In the genomic region with DNA sequence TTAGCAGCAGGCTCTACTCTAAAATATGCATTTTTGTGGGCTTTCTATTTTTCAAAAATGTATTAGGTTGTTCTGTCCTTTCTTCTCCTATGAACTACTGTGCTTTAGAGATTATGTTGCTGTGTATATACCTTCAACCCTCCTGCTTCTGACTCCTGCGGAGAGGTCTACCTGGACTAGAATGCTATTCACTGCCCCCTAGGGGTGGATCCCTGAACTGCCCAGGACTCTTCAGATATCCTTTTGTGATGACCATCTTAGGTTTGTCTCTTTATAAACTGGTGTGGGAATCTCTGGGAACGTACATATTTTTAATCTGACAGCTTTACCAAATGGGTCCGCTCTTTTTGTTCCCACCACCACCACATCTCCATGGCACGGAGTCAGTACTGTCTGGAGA, we compare ENCODE assay signal across 9 mouse cellular contexts.
DNase-seq lines count a peak whose midpoint lies in the region; ATAC-seq lines count a peak whose summit lies in the region.
"Had no signal": no experiment of that assay in that cellular context is flagged by ENCODE, and none has a peak within 500 bp of the region (broad histone marks: within the 10 kb centered on the region; RNA-seq: fewer than 3 reads in every experiment).

No protein-coding gene starts in this region.

- no peaks in the 10 kb centered on the region for H3K9me3 ChIP-seq in limb, embryonic 11.5 days (ENCODE audit: control insufficient read depth, low read length)
- H3K9me3 ChIP-seq: megakaryocyte, embryonic 14.5 days had no signal

- WGBS in limb, embryonic 11.5 days = 41% methylated on average over 4 of the region's 4 CpGs

- H3K4me3 ChIP-seq in limb, embryonic 11.5 days (ENCODE audit: low read depth, low read length) = no peak overlapping the region
- H3K4me3 ChIP-seq: megakaryocyte, embryonic 14.5 days had no signal

- H3K4me1 ChIP-seq in limb, embryonic 11.5 days (ENCODE audit: control insufficient read depth, insufficient read depth, low read length) = no peaks in the 10 kb centered on the region
- H3K4me1 ChIP-seq: megakaryocyte, embryonic 14.5 days had no signal

- ATAC-seq in cerebellum, adult (ENCODE audit: insufficient number of reproducible peaks, low FRiP score, low TSS enrichment) = no peak
- 0 out of 2 replicates have a peak, but pooled peaks have one; percentile 60 for ATAC-seq in common myeloid progenitor, adult 5-6 weeks (replicated peaks; ENCODE audit: low read depth, poor library complexity, severe bottlenecking)
- ATAC-seq in limb, embryonic 11.5 days (ENCODE audit: insufficient number of reproducible peaks, low FRiP score, low TSS enrichment, low read depth) = no peak

- H3K36me3 ChIP-seq in limb, embryonic 11.5 days (ENCODE audit: control insufficient read depth, insufficient read depth, low read length) = no peaks in the 10 kb centered on the region

- intact Hi-C loops in heart, postnatal 36 days (cut with DNase I) = no loop called here

- H3K27me3 ChIP-seq in limb, embryonic 11.5 days (ENCODE audit: control insufficient read depth, insufficient read depth, low read length) = peaks cover 5% of the 10 kb centered on the region; the same call in 1 of the 2 replicates
- H3K27me3 ChIP-seq: megakaryocyte, embryonic 14.5 days had no signal

- no peak overlapping the region for H3K9ac ChIP-seq in limb, embryonic 11.5 days (ENCODE audit: low read length)

- no peak overlapping the region for H3K27ac ChIP-seq in limb, embryonic 11.5 days (replicated peaks; ENCODE audit: low read depth, low read length)

- DNase-seq in cerebellum, adult 11 months = peak; percentile 21
- peak; percentile 40 for DNase-seq in right cerebral cortex, adult 18-20 months
- no peak for DNase-seq in right cerebral cortex, postnatal 25 days
- DNase-seq in heart, postnatal 36 days = peak; percentile 24 to 59
- peak; percentile 74 for DNase-seq in limb, embryonic 11.5 days (ENCODE audit: low spot score)
- DNase-seq in right cerebral cortex, postnatal 4 days = peak; percentile 60

- no peak overlapping the region for H3K4me2 ChIP-seq in limb, embryonic 11.5 days (ENCODE audit: low read depth, severe bottlenecking)
